Mouse (Mus musculus): ENCODE data around the gene Mapkapk2.
"Not testable (repeated sequence)": the region's sequence is repeated elsewhere in the genome, so short reads cannot be mapped to it uniquely, and the experiment has no call there.

The Mapkapk2 gene

DNA sequence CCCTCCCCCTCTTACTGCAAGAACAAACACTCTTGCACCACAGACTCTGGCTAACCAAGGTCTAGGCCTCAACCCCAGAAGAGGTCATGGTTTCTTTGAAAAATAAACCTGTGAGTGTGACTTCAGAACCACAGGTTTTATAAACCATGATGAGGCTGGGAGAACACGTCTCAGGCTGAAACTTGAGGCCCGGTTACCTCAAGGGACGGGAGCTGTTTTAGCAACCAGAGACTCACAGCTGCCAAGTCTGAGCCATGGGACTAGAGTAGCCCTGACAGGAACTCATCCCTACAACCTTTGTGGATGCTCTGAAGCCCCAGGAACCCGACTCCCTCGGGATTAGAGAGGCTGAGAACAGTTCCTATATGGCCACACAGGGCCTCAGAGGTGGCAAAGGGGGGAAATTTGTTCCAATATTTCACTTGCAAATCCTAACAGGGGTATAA is 48.2 kb downstream of the Mapkapk2 start:
- DNase-seq (ENCODE audit: low spot score) = no peak

DNA sequence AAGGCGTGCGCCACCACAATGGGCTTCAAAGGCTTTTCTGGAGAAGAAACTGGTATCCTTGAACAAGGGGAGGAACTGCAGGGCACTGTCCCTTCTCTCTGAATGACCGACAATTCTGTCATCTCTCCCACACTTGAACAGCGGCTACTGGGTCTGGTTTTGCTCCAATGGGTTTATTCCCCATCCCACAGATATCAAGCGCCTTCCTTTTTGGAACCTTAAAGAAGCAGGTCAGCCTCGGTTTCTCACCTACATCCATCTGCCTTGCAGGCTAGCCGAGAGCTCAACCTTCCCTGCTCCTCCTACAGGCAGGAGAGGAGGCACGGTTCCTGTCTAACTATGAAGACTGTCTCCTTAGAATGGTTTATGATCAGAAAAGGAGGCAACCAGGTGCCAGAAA is 48.7 kb downstream of the Mapkapk2 start:
- no peak for DNase-seq (ENCODE audit: low spot score)

DNA sequence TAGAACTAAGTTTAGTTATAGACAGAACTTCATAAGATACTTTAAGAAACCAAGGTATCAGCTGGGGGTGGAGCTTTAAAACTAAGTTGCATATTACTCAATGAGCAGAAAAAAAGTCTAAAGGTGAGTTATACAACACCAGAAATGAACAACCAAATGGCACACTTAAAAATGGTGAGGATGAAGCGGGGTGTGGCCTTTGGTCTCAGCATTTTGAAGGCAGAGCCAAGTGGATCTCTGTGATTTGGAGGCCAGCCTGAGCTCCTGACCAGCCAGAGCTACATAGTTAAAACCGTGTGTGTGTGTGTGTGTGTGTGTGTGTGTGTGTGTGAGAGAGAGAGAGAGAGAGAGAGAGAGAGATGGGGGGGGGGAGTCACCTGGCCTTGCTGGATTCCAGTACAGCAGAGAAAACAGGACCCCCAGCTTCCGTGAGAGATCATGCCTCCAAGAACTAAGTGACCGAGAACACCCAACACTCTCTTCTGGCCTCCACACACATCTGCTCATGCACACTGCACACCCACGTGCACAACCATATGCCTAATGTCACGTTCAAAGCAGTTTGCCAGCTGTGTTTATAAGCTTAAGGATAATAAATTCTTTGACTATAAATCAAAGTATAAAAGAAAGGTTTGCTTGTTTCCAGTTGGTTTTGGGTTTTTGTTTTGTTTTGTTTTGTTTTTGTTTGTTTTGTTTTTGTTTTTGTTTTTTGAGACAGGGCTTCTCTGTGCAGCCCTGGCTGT is 49.3 kb downstream of the Mapkapk2 start:
- no peak for DNase-seq (ENCODE audit: low spot score)

DNA sequence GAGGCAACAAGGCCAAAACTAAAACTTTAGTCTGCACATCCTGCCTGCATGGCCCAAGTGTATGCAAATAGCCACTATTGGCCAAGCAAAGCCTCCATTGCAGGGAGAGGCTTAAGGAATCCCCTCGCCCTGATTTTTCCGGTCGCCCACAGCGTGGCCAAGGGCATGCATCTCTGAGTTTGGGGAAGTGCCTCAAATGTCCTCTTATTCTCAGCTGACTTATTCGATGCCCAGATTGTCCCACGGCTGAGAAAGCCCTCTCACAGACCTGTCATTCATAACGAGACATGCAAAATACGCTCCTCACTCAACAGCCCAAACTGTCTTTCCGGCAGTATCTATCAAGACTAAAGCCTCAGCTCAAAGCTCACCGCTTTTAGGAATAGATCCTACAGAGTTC is 51.0 kb downstream of the Mapkapk2 start:
- no peak for DNase-seq (ENCODE audit: low spot score)

DNA sequence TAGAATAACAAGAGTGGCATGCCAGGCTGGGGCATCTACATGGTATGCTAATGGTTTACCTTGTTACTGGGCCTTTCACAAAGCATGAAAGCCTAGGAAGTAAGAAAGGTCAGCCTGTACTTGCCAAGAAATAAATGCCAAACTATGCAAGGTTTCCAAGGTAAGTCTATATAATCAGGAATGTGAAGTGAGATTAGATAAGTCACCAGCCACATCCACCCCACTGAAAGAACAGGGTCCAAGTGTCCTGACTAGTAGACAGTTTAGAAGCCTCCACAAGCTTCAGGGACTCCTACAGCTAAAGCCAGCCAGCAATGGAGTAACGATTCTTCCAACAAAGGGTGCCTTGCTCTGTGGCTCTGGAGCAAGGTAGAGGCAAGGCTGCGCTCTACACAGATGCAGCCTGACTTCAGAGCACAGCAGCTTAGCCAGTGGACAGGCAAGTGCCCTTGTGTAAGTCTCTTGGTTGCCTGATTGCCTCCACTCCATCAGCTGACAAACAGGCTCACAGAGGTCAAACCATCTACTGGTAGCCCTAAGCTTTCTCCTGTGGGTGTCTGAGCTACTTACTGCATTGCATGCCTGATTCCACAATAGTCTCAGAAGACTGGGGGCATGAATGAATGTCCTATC is 51.8 kb downstream of the Mapkapk2 start:
- DNase-seq (ENCODE audit: low spot score) = no peak

DNA sequence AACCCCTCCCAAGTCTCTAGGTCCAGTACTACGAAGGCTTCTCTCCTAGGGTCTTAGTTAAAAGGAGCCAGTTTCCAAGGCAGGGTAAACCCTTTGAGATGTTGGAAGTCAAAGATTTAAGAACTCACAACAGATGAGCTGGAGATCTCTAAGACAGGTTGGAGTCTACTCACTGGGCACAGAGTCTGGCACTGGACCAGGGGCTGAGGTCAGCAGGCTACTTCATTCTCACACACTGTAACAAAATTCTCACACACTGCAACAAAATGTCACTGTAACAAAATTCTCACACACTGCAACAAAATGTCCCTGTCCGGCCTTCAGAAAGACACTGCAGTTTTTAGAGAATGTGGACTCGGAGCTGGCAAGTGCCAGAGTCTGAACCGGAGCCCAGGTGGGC is 54.0 kb downstream of the Mapkapk2 start:
- peak; percentile 72 for DNase-seq (ENCODE audit: low spot score)

DNA sequence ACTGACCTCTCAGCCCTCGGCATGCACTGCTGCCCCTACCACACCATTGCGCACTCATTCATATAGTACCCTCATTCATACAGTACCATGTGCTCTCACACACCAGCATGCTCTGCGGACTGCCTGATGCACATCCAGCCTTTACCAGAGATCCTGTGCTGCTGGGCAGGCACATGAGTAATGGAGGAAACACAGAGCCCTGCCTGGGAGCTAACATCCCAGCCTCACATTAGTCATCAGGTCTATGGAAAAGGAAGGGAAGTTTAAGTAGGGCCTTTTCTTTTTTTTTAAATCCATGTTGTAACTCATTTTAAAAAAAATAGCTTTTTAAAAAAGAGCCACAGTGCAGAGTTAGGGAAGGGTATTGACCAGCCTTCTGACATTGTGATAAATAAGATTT is 54.9 kb downstream of the Mapkapk2 start:
- DNase-seq (ENCODE audit: low spot score) = no peak

DNA sequence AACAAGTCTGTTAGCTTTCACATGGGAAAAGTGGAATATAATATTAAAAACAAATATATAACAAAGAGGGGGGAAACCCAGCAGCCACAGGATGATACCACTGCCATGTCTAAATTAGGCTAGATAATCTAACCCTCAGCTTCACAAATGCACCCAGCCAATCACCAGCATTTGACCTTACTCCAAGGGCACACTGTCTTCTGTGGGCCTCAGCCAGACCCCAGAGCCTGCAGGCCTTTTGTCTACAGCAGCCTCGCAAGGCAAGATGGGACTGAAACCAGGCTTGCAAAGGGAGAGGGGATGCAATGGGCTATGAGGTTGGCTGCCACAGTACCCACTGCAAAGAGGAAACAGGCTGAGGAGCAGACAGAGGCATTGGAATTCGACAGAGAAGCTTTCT is 55.4 kb downstream of the Mapkapk2 start:
- DNase-seq (ENCODE audit: low spot score) = no peak

DNA sequence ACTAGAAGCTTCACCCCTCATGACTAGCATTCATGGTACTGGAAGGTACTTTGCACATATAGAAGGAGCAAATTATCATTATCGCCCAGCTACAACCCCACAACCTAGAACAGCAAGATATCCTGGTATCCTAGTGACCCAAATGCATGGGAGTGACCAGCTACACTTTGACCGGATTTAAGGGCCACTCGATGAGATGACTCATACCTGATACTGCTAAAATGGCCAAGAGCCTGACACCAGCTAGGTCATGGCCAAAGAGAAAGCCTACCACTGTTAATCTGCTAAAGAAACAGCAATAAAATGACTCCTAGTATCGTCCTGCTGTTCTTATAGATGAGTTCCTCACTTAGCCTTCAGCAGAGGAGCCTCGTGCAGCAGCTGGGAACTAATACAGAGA is 58.1 kb downstream of the Mapkapk2 start:
- DNase-seq (ENCODE audit: low spot score) = no peak

DNA sequence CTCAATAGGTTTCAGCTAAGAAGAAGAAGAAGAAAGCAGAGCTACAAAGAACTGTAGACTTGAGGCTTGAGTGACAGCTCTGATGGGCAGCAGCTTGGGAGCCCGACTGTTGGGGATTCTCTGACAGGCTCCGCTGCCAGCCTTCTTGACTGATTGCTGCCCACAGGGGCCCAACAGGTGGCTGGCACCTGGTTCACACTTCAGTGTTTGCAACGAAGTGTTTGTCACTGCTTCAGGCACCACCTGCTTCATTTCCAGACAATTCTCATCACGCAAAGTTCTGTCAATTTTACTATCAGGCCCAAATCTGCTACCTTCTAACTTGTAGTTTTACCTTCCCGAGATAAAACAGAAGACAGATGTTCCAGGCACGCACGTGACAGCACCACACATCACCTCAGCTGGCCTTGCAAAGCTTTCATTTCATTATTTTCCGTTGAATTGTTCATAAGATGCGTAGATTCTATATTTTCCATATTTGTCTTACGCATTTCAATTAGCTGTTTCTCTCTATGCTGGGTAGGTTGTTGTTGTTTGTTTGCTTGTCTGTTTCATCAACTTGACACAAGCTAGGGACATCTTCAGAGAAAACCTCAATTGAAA is 59.1 kb downstream of the Mapkapk2 start:
- DNase-seq (ENCODE audit: low spot score) = no peak

DNA sequence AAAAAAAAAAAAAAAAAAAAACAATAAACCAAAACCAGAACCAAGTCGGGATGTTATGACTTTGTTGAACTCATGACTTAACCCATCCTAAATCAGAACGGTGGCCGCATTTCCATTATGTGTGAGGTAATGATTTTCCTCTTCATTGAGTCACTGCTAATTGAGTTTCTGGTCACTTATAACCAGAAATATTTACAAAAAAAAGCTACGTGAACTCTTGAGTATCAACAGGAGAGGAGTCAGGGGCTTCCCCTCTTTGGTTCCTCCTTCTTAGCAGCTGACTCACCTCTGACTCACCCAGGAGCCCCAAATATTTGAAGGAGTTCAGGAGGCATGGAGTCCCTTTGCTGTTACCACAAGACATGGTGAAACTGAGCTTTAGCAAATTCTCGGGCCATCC is 59.6 kb downstream of the Mapkapk2 start:
- no peak for DNase-seq (ENCODE audit: low spot score)

DNA sequence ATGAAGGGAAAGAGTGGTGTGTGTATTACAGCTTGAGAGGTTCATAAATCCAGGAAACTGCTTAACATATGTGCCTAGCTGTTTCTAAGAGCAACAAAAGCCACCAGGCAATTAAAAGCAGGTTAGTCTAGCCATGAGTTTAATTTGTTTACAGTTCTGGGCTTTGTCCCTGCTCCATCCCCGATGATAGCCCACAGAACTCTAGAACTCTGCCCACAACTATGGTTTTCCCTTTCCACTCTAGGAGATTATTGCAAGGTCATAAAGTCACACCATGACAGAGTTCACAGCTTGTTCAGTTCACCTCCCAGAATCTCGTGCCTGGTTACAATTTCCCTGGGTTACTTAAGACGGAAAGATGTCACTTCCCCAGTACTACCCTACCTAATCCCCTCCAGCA is 66.4 kb downstream of the Mapkapk2 start:
- DNase-seq (ENCODE audit: low spot score) = no peak

DNA sequence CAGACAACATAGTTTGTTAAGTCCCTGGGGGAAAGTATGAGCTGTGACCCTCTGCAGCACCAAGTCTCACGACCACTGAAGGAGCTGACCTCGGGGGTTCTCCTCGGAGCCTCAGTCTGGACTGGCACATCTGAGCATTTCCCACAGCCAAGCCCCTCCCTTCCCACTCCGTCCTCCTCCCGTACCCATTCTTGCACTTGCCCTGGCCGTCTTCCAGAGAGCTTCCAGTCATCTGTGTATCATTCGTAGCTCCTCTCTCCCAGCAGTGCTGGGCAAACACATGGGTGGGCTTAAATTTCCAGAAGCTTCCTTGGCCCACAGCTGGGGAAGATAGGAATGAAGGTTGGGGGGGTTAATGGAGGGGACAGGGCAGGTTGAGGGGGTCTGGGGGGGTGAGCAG is 67.4 kb downstream of the Mapkapk2 start:
- no peak for DNase-seq (ENCODE audit: low spot score)

DNA sequence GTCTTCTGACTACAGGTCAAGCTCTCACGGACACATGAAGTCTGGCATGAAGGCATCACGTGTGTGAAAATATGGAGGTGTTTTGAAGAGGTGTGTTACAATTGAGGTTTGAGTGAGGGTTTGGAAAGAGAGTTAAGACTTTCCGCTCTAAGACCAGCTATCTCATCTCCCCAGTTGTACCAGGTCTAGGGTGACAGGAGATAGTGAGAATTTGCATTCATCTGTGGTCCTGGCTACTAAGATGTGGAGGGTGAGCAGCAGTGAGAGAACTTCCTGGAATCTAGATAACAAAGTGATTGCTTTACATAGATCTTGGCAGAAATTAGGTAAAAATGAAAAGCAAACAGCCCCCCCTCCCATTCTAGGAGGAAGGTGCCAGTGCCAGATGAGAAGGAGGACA is 68.4 kb downstream of the Mapkapk2 start:
- DNase-seq (ENCODE audit: low spot score) = no peak

DNA sequence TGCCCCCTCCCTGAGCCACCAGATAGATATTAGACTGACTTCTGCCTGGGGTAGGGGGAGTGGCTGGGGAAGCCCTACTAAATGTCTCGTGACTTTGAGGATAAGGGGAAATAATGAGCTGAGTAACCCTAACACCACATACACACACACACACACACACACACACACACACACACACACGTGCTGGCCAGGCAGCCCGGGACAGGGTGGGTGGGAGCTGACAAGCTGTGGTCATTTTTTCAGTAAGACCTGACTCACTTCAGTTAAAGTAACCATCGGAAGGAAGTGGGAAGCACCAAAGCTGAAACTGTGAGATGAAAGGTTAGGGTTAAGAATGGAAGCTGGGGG is 71.8 kb downstream of the Mapkapk2 start:
- DNase-seq (ENCODE audit: low spot score) = no peak

DNA sequence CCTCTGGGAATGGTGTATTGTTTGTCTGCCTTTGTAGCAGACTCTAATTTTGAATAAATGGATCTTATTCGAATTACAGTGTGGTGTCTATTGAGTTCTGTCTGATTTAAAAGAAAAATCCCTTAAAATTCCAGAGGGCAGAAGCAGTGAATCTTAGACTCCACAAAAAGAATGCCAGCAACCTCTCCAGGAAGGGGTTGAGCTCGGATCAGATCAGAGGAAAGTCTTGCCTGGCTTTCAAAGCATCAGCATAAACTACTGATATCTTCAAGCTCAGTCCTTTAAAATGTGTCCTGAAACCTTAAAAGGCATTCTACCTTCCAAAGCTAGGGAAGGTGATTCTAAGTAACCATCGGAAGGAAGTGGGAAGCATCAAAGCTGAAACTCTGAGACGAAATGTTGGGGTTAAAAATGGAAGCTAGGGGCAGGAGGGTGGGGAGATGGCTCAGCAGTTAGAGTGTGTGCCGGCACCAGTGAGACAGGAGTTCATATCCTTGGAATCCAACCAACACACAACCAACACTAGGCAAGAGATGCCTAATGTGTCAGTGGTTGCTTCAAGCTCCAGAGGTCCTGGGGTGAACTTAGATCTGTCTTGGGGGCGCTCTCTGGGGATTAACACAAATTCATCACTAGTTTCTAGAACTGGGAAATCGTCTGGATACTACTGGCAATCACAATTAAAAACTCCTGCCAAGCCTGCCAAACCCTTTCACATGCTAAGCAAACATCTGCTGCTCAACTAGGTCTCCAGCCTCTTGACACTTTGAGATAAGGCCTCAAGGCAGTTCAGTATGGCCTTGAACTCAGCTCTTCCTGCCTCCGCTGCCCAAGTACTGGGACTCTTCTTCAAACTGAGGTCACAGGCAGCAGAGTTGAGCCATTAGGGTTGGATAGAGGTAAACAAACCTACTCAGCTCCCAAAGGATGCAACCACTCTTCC is 72.5 kb downstream of the Mapkapk2 start:
- no peak for DNase-seq (ENCODE audit: low spot score)

DNA sequence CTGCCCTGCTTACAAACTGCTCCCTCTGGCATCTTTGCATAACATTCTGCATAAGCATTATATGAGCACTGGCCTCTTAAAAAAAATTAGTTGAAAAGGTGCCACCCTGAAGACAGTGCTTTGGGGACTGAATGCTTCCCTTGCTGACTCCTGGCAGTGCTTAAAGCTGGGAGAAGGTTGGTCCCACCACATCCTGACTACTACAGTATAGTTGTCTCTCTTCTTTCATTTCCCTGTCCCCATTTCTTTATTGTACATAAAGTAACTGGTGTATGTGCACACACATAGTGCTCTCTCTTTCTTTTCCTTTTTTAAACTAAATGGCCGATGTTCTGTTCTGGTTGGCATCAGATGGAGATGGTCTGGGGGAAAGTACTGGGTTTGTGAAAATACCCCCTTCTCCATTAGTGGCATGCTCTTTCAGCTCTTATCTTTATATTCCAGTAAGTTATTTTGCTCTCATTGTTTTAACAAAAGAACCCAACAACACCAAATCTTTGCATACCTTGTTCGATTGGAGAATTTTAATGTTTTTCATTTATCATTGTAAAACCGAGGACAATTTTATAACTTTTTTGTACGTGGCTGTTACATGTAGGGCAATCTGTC is 74.3 kb downstream of the Mapkapk2 start:
- not testable (repeated sequence) for DNase-seq (ENCODE audit: low spot score)

DNA sequence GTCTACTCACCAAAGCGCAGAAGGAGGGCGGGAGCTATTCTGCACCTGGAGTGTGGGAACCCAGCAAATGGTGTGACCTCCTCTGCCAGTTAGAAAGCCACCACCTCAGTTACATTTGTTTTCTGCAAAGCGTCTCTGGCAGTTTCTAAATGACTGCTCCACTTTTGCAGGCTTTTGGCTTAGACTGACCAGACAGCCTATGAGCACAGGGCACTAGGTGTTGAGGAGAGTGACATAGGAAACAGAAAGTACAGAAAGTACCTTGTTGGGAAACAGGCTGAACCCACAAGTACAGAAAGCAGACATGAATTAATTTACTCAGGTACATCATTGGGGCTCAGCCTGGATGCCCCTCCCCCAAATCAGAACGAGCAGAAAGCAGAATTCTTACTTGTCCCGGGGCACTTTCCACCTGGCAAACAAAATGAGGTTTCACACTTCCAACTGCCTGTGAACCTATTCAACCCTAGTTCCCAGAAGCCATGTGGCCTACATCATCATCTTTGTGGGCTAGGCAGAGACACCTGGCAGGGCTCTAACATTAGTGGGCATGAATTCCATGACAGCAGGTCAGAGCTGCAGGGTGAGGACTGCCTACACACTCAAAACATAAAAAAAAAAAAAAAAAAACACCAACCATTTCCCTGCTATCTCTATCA is 74.9 kb downstream of the Mapkapk2 start:
- DNase-seq (ENCODE audit: low spot score) = no peak

DNA sequence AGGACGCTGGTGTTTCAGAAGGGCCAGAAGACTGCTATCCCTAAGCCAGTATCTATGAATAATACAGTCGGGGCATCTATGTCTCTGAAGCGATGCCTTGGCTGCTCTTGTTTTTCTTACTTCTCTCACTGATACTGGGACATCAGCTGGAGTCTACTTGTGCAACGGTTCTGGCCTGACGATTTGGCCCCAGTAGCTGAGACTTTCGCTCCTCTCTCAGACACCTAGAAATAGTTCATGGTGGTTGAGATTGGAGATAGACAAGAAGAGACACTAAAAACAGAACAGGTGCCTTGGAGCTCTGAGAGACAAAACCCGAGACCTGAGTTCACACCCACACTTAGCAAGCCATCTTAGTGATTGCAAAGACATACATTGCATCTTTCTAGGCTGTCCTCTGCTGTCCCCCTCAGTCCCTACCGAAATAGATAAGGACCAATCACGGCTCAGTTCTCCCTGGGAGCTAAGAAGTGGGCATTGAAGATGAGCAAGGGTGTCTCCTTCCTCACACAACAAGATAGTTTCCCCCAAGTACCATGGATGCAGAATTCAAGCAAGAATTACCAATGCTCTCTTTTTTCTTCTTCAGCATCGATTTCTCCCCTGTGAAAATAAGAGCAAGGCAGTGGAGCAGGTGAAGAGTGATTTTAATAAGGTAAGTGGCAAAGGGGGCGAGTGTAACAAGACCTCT is 75.6 kb downstream of the Mapkapk2 start:
- DNase-seq (ENCODE audit: low spot score) = no peak

DNA sequence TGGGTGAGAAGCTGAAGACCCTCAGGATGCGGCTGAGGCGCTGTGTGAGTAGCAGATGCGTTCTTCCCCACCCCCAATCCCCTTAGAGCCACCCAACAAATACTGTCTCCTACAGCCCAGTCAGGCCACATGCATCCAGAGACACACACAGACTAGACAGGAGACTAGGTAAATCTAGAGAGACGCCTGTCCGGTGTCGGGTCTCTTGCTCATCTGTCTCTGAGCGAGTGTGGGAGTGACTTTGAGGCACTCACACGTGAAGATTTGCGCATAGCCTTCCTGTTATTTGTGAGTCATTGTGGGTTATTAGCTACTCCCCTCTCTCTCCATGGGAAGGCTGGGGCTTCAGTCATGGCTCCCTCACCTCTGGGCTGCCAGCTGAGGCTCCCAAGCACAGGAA is 76.2 kb downstream of the Mapkapk2 start:
- DNase-seq (ENCODE audit: low spot score) = no peak
